Mouse (Mus musculus) erythroblast, embryonic 14.5 days (primary cell): ENCODE measurements around the gene Cep57.

Experiments used
- GATA1 ChIP-seq: IDR thresholded peaks from 2 replicates; pipeline ENCODE4 v1.6.1; 2012; ENCODE audit warnings: low read length, inconsistent platforms, mixed read lengths
- TAL1 ChIP-seq: IDR thresholded peaks from 3 replicates; pipeline ENCODE4 v1.6.1; 2012; ENCODE audit warnings: low read length, inconsistent platforms, mixed read lengths

GRCm38 (mm10) chr9:13774732-13775131 is 52.2 kb downstream of the Cep57 start:
- TF ChIP-seq GATA1 (no peak), TAL1 (no peak)
